Mouse (Mus musculus): ENCODE data around the gene Bicral.

Bicral gene

DNA sequence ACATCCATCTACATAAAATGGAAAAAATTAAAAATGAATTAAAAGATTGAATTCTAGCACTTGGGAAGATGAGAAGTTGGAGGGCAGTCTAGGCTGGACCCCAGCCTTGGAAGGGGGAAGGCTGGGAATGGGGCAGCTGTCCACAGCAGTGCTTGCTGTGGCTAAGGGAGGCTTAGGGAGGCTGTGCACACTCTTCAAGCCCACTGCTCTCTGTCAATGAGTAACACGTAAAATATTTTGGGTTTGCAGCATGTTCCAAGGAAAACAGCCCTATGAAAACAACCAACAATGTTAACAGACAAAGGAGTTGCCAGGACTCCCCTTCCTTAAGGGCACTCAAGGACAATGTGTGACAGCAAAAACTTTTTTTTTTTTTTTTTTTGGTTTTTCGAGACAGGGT, 15.3 kb downstream of the Bicral start:
- no peak for DNase-seq (ENCODE audit: low spot score in 2 of 2)

DNA sequence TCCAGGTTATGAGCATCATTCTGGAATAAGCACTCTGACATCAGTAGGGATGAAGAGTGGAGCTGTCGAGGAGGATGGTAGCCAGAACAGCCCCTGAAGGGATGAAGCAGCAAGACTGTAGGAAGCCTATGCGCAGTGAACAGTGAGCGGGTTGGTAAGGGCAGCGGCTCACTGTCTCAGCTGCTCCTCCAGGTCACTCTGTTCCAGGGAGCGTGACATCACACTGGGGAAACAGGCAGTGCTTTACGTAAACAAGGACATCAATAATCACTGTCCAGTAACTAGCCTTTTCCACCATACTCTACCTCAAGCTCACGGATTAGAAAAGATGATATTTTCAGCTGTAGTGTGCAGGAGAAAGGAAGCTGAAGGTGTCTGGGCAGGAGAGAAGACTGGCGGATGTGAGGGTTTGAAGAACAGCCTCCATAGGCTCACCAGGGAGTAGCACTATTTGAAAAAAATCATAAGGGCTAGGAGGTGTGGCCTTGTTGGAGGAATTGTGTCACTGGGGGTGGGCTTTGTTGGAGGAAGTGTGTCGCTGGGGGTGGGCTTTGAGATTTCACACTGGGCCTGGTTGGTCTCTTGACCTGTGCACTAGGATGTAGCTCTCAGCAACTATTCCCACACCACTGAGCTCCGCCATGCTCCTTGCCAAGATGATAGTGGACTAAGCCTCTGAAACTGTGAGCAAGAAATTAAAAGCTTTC, 17.8 kb downstream of the Bicral start:
- DNase-seq (ENCODE audit: low spot score in 2 of 2): no peak

- DNase-seq (ENCODE audit: low spot score in 2 of 2): no peak
Measured at GRCm38 (mm10) chr17:46838396-46838920, 19.8 kb downstream of the Bicral start.

DNA sequence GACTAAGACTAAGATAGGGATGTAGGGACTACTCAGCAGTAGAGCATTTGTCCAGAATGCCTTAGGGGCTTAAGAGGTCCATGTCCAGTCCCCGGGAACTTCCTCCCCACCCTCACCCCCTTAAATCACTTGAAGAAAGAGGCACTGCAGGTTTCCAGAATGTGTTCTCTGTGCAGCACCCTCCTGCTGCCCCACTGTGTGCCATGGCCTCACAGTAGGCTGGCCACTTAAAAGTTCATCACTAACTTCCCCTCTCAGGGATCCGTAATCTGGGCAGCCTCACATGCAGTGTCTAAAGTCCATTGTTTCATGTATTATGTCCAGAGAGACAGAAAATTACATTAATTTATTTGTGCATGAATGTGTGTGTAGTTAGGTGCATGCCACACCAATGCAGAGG, 20.4 kb downstream of the Bicral start:
- DNase-seq (ENCODE audit: low spot score in 2 of 2): no peak

GRCm38 (mm10) chr17:46835093-46835715, 23.1 kb downstream of the Bicral start:
- DNase-seq (ENCODE audit: low spot score in 2 of 2): no peak

GRCm38 (mm10) chr17:46832981-46833305, 25.3 kb downstream of the Bicral start:
- no peak for DNase-seq (ENCODE audit: low spot score in 2 of 2)

DNA sequence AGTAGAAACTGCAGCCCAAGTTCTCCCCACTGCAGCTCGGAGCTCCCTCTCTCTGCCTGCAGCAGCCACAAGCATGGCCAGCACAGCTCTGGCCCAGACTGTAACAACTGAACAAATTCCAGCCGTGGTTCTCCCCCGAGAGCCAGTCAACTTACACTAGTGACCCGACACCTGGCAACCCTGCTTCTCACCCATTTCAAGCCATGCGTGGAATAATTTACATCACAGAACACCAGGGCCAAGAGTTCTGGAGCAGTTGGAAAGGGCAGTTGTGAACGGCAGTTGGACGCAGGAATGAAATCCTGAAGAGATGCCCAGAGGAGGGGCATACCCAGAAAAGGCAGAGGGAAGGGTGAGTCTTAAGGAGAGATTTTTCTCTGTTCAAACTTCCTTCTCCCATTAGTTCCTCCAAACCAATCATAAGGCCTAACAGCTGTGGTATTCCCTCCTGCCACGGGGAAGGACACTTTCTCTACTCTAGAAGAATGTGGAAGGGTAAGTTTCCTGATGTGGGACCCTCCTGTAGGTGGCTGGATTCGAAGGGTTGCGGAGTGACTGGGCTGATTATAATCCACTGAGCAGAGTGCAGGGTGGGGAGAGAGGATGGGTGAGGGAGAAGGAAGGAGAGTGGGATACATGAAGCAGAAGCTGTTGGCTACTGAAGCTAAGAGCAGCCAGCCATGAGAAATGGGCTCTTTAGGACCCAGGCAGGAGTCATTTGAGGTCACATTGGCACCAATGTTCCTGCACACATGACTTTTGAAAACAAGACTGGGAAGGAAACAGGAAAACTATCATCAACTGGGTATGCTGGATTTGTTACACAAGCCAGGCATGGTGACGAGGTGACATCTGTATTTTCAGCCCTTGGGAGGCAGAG, 25.9 kb downstream of the Bicral start:
- DNase-seq (ENCODE audit: low spot score in 2 of 2): no peak

- no peak for DNase-seq (ENCODE audit: low spot score in 2 of 2)
Measured at GRCm38 (mm10) chr17:46829856-46830535, 28.3 kb downstream of the Bicral start.

DNA sequence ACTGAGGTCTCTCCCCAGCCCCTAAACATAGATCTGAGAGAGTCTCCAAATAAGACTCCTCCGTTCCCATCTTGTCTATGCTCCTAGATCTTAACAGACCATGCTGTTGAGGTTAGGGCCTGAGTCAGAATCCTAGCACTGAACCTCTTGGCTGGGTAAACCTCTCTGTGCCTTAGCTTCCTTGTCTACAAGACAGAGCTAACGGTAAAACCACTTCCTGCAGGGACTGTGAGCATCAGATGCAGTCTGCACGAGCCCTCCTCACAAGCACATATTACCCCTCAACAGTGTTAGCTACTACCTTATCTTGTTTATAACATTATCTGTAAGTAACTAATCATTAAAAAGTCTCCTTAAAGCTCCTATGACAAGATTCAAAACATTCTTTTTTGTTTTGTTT, 29.3 kb downstream of the Bicral start:
- no peak for DNase-seq (ENCODE audit: low spot score in 2 of 2)

DNA sequence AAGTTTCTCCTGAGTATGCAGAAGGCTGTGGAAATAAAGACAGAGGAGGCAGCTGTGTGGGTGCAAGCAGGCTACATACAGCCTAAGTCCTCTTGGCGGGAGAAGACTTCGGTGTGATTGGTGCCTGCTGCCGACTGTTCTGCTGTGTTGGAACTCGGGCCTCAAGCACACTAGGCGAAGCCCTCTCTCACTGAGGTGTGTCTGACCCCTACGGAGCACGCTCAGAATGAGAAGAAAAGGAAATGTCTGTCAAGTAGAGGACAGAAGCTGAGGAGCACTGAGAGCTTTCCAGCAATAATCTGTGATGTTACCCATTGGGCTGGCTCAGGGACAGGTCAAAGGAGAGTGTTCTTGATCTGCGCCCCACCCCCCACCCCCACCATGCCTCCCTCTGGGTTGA, 35.2 kb downstream of the Bicral start:
- no peak for DNase-seq (ENCODE audit: low spot score in 2 of 2)

GRCm38 (mm10) chr17:46820628-46821027, 37.7 kb downstream of the Bicral start:
- DNase-seq (ENCODE audit: low spot score in 2 of 2): no peak

DNA sequence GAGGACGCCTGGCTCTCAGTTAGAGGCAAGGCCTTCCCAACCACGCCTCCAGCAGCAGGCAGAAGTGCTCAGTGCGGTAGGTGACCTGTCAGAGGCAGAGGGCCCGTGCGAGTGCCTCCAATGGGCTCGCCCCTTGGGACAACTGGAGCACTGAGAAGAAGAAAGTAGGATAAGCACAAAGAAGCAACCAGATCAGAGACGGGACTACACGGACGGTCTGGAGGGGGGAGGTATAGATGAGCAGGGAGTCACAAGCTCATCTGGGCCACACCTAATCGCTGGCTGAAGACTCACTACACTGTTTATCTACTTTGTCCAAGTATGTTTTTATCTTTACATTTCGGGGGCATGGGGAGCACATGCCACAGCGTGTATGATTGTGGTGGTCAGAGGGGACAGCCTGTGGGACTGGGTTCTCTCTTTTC, 40.5 kb downstream of the Bicral start:
- no peak for DNase-seq (ENCODE audit: low spot score in 2 of 2)

DNA sequence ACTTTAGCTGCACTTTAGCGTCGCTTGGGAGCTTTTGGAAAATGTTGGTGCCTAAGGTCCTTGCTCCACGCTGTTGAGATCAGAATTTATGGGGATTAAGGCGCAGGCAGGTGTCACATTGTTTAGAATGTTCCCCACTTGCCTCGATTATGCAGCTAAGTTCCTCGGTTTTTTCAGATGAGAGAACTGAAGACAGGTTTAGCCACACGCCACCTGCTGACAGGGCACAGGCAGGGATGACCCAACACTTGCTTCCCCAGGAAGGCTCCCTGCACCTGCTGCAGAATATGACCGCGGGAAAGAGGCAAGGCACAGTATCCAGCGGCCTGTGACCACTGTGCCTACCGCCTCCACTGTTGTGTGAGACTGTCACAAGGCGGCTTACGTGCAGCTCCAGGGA, 42.0 kb downstream of the Bicral start:
- DNase-seq (ENCODE audit: low spot score in 2 of 2): no peak

DNA sequence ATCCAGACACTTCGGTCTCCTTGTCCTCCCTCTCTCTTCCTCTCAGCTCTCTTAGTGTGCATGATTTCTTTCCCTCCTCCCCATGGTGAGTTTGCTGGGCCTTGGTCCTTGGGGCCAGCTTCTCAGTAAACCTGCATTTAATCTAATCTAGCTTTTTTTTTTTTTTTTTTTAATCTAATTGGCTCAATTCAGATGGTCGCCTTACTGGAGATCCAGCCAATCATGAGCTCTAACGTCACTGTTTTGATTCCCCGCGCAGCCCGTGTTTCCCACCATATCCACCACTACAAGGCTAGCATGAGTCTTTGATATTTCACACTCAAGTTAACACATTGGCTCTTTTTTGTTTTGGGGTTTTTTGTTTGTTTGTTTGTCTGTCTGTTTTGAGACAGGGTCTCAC, 43.8 kb downstream of the Bicral start:
- no peak for DNase-seq (ENCODE audit: low spot score in 2 of 2)

GRCm38 (mm10) chr17:46813637-46814036, 44.6 kb downstream of the Bicral start:
- no peak for DNase-seq (ENCODE audit: low spot score in 2 of 2)

DNA sequence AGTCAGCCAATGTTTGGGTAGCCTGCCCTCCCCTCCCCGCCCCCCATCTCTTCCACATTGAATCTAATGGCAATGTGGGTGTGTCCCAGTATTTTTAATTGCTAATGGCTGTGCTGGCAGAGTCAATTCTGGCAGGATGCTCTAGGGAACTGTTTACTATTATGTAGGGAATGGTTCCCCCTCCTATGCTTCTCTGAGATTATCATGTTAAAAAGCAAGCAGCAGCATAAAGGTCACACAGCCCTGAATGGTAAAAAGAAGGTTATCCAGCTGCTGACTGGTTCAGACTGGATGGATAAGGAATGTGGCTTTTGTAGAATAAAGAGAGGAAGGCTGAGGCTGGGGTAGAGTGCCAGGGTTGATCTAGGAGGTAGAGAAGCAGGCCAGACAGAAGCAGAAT, 45.8 kb downstream of the Bicral start:
- no peak for DNase-seq (ENCODE audit: low spot score in 2 of 2)

DNA sequence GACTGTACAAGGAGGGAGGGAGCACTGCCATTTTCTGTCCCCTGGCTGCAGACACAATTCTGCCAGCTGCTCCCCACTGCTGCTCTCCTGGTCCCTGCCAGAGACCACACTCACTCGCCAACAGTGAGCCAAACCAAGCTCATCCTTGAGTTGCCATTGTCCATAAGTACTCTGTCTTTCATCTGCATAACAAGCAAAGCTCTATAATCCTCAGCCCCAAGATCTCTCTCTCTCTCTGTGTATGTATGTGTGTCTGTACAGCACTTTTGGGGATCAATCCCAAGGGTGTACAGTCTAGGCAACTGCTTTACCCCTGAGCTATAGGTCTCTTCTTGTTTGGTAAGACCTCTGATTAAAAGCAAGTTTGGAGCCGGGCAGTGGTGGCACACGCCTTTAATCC, 47.6 kb downstream of the Bicral start:
- DNase-seq (ENCODE audit: low spot score in 2 of 2): no peak

DNA sequence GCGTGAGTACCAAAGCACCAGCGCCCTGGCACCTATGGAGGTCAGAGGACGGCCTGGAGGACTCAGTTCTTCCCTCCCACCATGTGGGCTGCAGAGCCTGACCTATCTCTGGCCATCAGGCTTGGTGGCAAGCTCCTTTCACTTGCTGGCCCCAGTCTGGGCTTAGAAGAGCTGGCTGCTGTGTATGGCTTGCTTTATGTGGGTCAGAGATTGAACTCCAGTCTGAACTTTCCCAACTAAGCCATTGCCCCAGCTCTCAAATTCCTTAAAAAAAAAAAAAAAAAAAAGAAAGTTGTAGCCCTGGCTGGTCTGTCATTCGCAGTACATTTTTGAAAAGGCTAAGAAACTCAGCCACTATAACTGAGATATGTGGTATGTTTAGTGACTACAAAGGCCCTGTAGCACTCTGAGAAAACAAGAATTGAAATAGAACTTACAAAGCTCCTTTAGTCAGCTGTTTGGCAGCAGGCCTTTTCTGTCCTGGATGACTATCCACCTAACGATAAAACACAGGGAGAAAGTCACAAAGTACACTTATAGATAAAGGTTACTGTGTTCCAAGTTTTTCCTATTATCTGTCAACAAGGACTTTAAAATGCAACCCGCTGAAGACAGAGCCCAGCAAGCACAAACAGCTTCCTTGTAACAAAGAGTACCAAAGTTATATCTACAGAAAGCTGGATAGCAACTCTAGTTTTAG, 49.0 kb downstream of the Bicral start:
- no peak for DNase-seq (ENCODE audit: low spot score in 2 of 2)

DNA sequence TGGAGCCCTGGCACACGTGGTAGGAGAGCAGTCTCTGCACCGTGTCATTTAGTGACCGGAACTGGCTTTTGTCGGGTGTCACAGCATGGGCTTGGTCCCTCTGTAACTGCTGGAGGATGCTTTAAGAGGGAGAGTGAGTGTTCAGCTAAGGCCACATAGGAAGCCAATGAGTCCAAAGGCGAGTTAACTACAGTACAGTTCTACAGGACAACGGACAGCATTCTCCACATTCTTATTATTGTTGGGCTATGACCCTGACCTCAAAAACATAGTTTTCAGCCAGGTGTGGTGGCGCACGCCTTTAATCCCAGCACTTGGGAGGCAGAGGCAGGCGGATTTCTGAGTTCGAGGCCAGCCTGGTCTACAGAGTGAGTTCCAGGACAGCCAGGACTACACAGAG, 49.9 kb downstream of the Bicral start:
- DNase-seq (ENCODE audit: low spot score in 2 of 2): no peak

DNA sequence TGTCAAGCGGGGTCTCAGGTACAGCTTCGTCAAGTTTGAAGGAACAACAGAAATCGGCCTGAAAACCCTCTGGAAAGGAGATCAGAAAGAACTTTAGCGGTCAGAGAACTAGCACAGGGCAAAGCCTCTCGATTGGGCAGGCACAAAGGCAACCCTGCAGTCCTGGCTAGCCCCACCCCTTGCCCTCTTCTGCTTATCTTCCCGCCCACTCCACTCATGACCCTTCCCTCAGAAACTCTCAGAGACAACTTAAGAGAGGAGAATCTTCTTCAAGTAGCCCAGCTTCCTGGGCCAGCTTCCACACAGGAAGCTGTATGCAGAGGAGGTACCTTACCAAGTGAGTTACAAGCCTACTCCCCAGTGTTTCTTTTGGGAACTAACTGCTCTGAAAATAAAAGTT, 56.5 kb downstream of the Bicral start:
- no peak for DNase-seq (ENCODE audit: low spot score in 2 of 2)

- no peak for DNase-seq (ENCODE audit: low spot score in 2 of 2)
Measured at GRCm38 (mm10) chr17:46799680-46800079, 58.6 kb downstream of the Bicral start.
